Mouse (Mus musculus) testis, adult 2 months (tissue): Measurements from ENCODE around the gene Rexo1. TPM values are rescaled to one million over a fixed set of nuclear protein-coding genes. Genes with fewer than 3 reads are reported as not detected.
A peak's percentile ranks its signal among the peaks of the same experiment; 100 is the strongest.

Experiments
- H3K27ac ChIP-seq: fragments of 200-500 bp; 2 replicates; pipeline ENCODE4 v1.5.1; 2012; ENCODE audit warnings: low read depth, low read length; ENCODE audit not compliant: control insufficient read depth, insufficient read depth
- H3K27me3 ChIP-seq: fragments of 200-500 bp; 2 replicates; pipeline ENCODE4 v1.6.1; 2012; ENCODE audit warnings: mild to moderate bottlenecking, low read length, moderate library complexity; ENCODE audit not compliant: control insufficient read depth, insufficient read depth
- H3K36me3 ChIP-seq: fragments of 200-500 bp; 2 replicates; pipeline ENCODE4 v1.6.1; 2012; ENCODE audit warnings: mild to moderate bottlenecking, low read length; ENCODE audit not compliant: control insufficient read depth, insufficient read depth
- H3K4me1 ChIP-seq: fragments of 200-500 bp; 2 replicates; pipeline ENCODE4 v1.6.1; 2012; ENCODE audit warnings: low read length; ENCODE audit not compliant: control insufficient read depth, insufficient read depth
- H3K4me3 ChIP-seq: fragments of 200-500 bp; 2 replicates; pipeline ENCODE4 v1.5.1; 2012; ENCODE audit warnings: low read depth, mild to moderate bottlenecking, low read length, moderate library complexity, mixed read lengths; ENCODE audit not compliant: control insufficient read depth
- CTCF ChIP-seq: fragments of 200-500 bp; IDR thresholded peaks from 2 replicates; pipeline ENCODE4 v1.5.1; 2012; ENCODE audit warnings: low read depth, mild to moderate bottlenecking, inconsistent platforms, low read length, moderate library complexity; ENCODE audit not compliant: control insufficient read depth, insufficient read depth, insufficient replicate concordance
- POLR2A ChIP-seq: fragments of 200-500 bp; IDR thresholded peaks from 2 replicates; pipeline ENCODE4 v1.6.1; 2012; ENCODE audit warnings: low read depth, mild to moderate bottlenecking, inconsistent platforms, low read length, moderate library complexity; ENCODE audit not compliant: control insufficient read depth
- polyA plus RNA-seq: library from polyadenylated mRNA; depleted of rRNA; stranded (reverse); fragments of >200 nt; gene quantifications from 2 replicates; pipeline ENCODE4 v1.2.3, GENCODE M21; 2012

Gene Rexo1
- polyA plus RNA-seq, 1 experiment = 201 TPM

DNA sequence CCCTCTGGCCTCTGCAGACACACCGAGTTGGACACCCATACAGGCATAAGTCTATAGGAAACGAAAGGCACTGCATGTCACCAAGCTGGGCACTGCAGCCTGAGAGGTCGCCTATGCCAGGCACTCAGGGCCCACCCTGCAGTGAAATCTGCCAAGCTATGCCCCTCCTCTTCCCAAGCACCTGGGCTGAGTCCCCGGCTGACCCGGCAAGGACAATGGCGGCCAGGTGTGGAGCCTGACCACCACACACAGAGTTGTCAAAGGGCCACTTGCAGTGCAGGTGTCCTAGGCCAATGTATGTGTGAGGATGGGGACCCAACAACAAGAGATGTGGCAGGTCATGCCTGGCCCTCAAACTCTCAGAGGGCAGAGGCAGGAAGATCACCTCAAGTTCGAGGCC lies 1.9 kb downstream of the Rexo1 start:
- Histone ChIP-seq H3K27ac (no peak overlapping the region), H3K4me1 (peaks cover 24% of the 10 kb centered on the region), H3K27me3 (no peaks in the 10 kb centered on the region), H3K4me3 (no peak overlapping the region), H3K36me3 (no peaks in the 10 kb centered on the region)
- no peak for TF ChIP-seq POLR2A
- TF ChIP-seq CTCF = no peak

DNA sequence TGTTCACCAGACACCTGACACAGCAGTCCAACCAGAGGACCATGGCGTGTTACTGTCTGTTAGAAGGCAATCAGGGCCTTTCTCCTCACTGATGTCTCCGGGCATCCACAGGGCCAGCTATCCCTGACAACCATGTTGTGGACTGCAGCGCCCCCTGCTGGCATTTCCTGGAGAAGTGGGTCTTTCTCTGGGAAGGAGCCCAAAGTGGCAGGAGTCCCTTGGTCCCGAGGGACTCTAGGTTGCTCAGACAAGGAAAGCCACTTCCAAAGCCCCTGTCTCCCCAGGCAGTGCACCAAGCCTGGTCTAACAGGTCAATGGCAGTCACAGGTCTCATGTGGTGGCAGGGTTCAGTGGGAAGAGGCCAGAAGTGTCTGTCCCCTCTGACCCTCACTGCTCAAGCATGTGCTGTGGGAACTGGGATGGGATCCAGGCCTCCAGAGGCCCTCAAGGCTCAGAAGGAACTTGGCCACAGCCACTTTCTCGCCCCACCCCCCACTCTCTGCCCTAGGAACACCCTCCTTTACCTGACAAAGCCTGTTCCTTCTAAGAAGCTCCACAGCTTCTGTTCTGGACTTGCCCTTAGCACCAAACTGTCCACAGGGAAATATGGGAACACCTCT lies 3.9 kb downstream of the Rexo1 start:
- Histone ChIP-seq H3K4me3 (no peak overlapping the region), H3K27me3 (no peaks in the 10 kb centered on the region), H3K27ac (no peak overlapping the region), H3K36me3 (no peaks in the 10 kb centered on the region), H3K4me1 (peaks cover 29% of the 10 kb centered on the region)
- TF ChIP-seq POLR2A (no peak), CTCF (peak; percentile 77; the same call in 1 of the 2 replicates)

DNA sequence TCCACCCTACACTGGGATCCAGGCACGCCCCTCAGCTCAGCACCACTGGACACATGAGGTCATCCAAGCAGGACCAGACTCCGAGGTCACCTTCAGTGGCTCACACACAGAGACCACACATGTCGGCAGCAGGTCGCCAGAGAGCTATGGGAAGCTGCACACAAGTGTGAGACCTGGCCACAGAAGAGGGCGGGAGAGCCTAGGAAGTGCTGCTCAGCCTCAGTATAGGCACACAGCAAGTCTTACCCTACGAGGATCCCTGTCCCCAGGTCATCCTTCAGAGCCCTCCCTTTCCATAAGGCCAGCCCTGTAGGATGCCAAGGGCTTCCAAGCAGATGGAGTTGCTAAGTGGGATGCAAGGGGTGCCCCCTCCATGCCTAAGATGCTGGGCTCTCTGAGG lies 7.4 kb downstream of the Rexo1 start:
- Histone ChIP-seq H3K36me3 (no peaks in the 10 kb centered on the region), H3K27ac (peak overlapping the region; percentile 2; the same call in 1 of the 2 replicates), H3K27me3 (no peaks in the 10 kb centered on the region), H3K4me1 (peaks cover 19% of the 10 kb centered on the region), H3K4me3 (no peak overlapping the region)
- TF ChIP-seq POLR2A (peak; percentile 29; the same call in 1 of the 2 replicates), CTCF (no peak)

DNA sequence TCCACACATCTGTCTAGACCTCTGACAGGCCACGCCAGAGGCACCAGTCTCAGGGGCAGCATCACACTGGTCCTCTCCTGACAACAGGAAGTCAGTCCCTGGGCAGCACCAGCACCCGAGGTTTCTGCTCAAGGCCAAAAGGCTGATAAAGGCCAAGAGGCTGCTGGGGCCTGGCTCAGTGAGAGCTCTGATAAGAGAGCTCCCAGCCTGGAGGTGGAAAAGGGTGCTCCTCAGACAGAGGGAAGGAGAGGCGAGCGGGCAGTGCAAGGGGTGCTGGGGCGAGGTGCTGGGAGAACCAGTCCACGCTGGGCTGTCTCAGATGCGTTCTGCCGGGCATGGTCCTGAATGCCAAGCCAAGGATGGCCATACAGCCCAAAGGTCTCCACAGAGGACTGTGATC lies 7.8 kb downstream of the Rexo1 start:
- Histone ChIP-seq H3K4me3 (no peak overlapping the region), H3K36me3 (no peaks in the 10 kb centered on the region), H3K27me3 (no peaks in the 10 kb centered on the region), H3K4me1 (peaks cover 19% of the 10 kb centered on the region), H3K27ac (peak overlapping the region; percentile 2; the same call in 1 of the 2 replicates)
- TF ChIP-seq CTCF (no peak), POLR2A (no peak)

GRCm38 (mm10) chr10:80552364-80552763 lies 9.0 kb downstream of the Rexo1 start:
- peaks cover 9% of the 10 kb centered on the region for H3K4me1 ChIP-seq
- no peak overlapping the region for H3K4me3 ChIP-seq
- no peaks in the 10 kb centered on the region for H3K27me3 ChIP-seq
- H3K27ac ChIP-seq = no peak overlapping the region
- H3K36me3 ChIP-seq = no peaks in the 10 kb centered on the region; the same call in 1 of the 2 replicates
- TF ChIP-seq POLR2A (no peak), CTCF (no peak)

DNA sequence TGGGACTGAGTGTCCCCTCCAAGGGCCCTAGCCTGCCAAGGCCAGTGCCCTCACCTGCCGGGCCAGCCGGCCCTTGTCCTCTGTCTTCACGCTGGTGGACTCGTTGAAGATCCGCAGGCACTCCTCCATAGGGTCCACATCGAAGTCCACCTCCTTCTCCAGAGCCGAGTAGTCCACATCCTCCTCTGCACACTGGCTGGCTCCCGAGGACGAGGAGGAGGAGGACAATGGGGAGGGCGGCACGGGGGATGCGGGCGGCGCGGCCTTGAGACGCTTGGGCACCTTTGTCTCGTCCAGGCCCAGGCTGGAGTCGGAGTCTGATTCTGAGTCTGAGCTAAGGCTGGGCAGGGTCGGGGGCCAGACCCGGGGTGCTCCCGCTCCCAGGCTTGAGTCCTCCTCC lies 12.1 kb downstream of the Rexo1 start:
- Histone ChIP-seq H3K27me3 (no peaks in the 10 kb centered on the region), H3K27ac (peak overlapping the region; percentile 47), H3K4me1 (peaks cover 8% of the 10 kb centered on the region), H3K4me3 (peak overlapping the region; percentile 81; the same call in 1 of the 2 replicates), H3K36me3 (no peaks in the 10 kb centered on the region; the same call in 1 of the 2 replicates)
- TF ChIP-seq CTCF = no peak
- 0 out of 2 replicates have a peak, but pooled peaks have one; percentile 23 for TF ChIP-seq POLR2A

- Histone ChIP-seq H3K4me3 (peak overlapping the region; percentile 81), H3K36me3 (no peaks in the 10 kb centered on the region; the same call in none of the 2 replicates), H3K4me1 (peaks cover 8% of the 10 kb centered on the region), H3K27me3 (no peaks in the 10 kb centered on the region), H3K27ac (peak overlapping the region; percentile 65)
- TF ChIP-seq POLR2A = no peak; the same call in 1 of the 2 replicates
- peak; percentile 66; the same call in 1 of the 2 replicates for TF ChIP-seq CTCF
Observed at GRCm38 (mm10) chr10:80548428-80549006, 12.8 kb downstream of the Rexo1 start.
